Comparison of ENCODE assay signal across 8 mouse cellular contexts in the genomic region with DNA sequence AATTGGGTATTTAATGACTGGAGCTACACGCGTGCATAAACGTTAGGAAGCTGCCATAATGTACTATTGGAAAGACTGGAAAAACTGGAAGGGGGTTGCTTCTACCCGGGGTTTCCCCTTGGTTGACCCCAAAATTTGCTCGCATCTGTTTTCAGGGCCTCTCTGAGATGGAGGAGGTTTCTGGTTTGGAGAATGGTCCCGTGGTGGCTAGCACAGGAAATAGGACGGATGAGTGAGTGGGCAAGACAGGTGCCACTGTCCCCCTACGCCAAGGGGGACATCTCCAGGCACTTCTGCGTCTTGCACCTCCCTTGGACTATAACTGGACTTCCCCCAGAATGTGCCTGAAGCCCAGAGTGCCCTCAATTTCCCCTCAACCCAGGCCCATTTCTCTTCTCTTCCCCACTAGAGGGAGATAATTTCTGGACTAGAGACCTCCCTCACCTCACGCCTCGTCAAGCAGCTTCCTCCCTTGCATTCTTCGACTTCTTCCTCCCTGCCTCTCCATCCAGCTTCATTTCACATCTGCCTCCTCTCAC. TPM values are rescaled to one million over a fixed set of nuclear protein-coding genes. Genes with fewer than 3 reads are reported as not detected.
A peak's percentile ranks its signal among the peaks of the same experiment; 100 is the strongest.
DNase-seq lines count a peak whose midpoint lies in the region; ATAC-seq and TF ChIP-seq lines count a peak whose summit lies in the region.

No protein-coding gene starts in this region.

- H3K79me2 ChIP-seq in CH12.LX (replicated peaks; ENCODE audit: control insufficient read depth, extremely low read depth, insufficient read depth, poor library complexity, severe bottlenecking), result no peaks in the 10 kb centered on the region; the same call in 1 of the 2 replicates

- H3K27ac ChIP-seq in gastrocnemius, adult 2 months, result peak overlapping the region; percentile 96
- H3K27ac ChIP-seq in CH12.LX (ENCODE audit: insufficient read depth, low read depth), result peak overlapping the region; percentile 88
- H3K27ac ChIP-seq in forebrain, embryonic 13.5 days, result peak overlapping the region; percentile 99
- peak overlapping the region; percentile 96 for H3K27ac ChIP-seq in liver, embryonic 15.5 days (replicated peaks)

- dilution Hi-C loops in CH12.LX (cut with MboI; ENCODE audit: extremely low pct_ligation_motif_present, extremely low pct_unique_long_range_greater_than_20kb, low sequenced_read_pairs), result no loop called here

- TF ChIP-seq EP300 in CH12.LX (IDR thresholded peaks at IDR 0.05; ENCODE audit: low read length), result no peak

- ATAC-seq in forebrain, embryonic 13.5 days, result no peak; the same call in 1 of the 2 replicates
- peak; percentile 19 for ATAC-seq in liver, embryonic 15.5 days (ENCODE audit: insufficient read depth)

- H3K36me3 ChIP-seq in CH12.LX (replicated peaks in 1 of 2; ENCODE audit: control insufficient read depth in 1 of 2, insufficient read depth in 1 of 2, low read length in 1 of 2), result peaks cover 0 to 17% of the 10 kb centered on the region in 2 experiments
- H3K36me3 ChIP-seq in forebrain, embryonic 13.5 days (ENCODE audit: poor library complexity, severe bottlenecking), result no peaks in the 10 kb centered on the region
- H3K36me3 ChIP-seq in liver, embryonic 15.5 days (replicated peaks), result no peaks in the 10 kb centered on the region

- no peak for TF ChIP-seq POLR2A in CH12.LX (IDR thresholded peaks at IDR 0.05; ENCODE audit: low read depth, low read length)

- intact Hi-C loops in gastrocnemius, adult 2 months (cut with DNase I), result no loop called here
- intact Hi-C loops in gastrocnemius, postnatal 14 days (cut with DNase I; ENCODE audit: low total_unique reads), result no loop called here

- TF ChIP-seq RAD21 in CH12.LX (IDR thresholded peaks at IDR 0.05; ENCODE audit: low read depth, low read length), result no peak

- H3K27me3 ChIP-seq in CH12.LX (replicated peaks), result no peaks in the 10 kb centered on the region
- H3K27me3 ChIP-seq in forebrain, embryonic 13.5 days, result no peaks in the 10 kb centered on the region
- H3K27me3 ChIP-seq in liver, embryonic 15.5 days, result no peaks in the 10 kb centered on the region

- peak overlapping the region; percentile 91 for H3K4me3 ChIP-seq in gastrocnemius, adult 2 months
- peak overlapping the region; percentile 67 to 72 (median 71) for H3K4me3 ChIP-seq in CH12.LX (replicated peaks in 1 of 3; ENCODE audit: low read depth in 2 of 3, low read length in 2 of 3, poor library complexity in 1 of 3)
- H3K4me3 ChIP-seq in forebrain, embryonic 13.5 days, result peak overlapping the region; percentile 66
- peak overlapping the region; percentile 76 for H3K4me3 ChIP-seq in liver, embryonic 15.5 days (replicated peaks)

- no peak for DNase-seq in gastrocnemius, adult 2 months
- no peak for DNase-seq in gastrocnemius, postnatal 14 days
- no peak for DNase-seq in CH12.LX (ENCODE audit: extremely low read depth)
- no peak for DNase-seq in layer of hippocampus, adult 9-11 months
- DNase-seq in gastrocnemius, postnatal 10 days, result no peak
- DNase-seq in adrenal gland, adult 2 months, result no peak

- H3K9me3 ChIP-seq in CH12.LX (replicated peaks; ENCODE audit: low read length), result no peaks in the 10 kb centered on the region
- H3K9me3 ChIP-seq in forebrain, embryonic 13.5 days (replicated peaks), result no peaks in the 10 kb centered on the region
- no peaks in the 10 kb centered on the region for H3K9me3 ChIP-seq in liver, embryonic 15.5 days (replicated peaks)

- H3K4me1 ChIP-seq in CH12.LX (ENCODE audit: control insufficient read depth in 1 of 2, insufficient read depth in 2 of 2), result peaks cover 21 to 49% of the 10 kb centered on the region in 2 experiments
- H3K4me1 ChIP-seq in forebrain, embryonic 13.5 days, result peaks cover 61% of the 10 kb centered on the region
- H3K4me1 ChIP-seq in liver, embryonic 15.5 days (replicated peaks), result peaks cover 87% of the 10 kb centered on the region

- no peak for TF ChIP-seq CTCF in gastrocnemius, adult 2 months (IDR thresholded peaks at IDR 0.05)
- TF ChIP-seq CTCF in CH12.LX (conservative IDR thresholded peaks at IDR 0.05 in 1 of 2, IDR thresholded peaks at IDR 0.05 in 1 of 2; ENCODE audit: low read depth in 2 of 2, low read length in 2 of 2), result peak in 1 of 2 experiments; percentile 55; a peak in 2 of 4 replicates

- in situ Hi-C loops in CH12.LX (cut with MboI; ENCODE audit: low pct_ligation_motif_present, low pct_unique_long_range_greater_than_20kb, low sequenced_read_pairs), result no loop called here

- H3K9ac ChIP-seq in CH12.LX (ENCODE audit: insufficient read depth, low read depth), result peak overlapping the region; percentile 94
- H3K9ac ChIP-seq in forebrain, embryonic 13.5 days, result peak overlapping the region; percentile 92
- H3K9ac ChIP-seq in liver, embryonic 15.5 days, result peak overlapping the region; percentile 91

- peak overlapping the region; percentile 63 for H3K4me2 ChIP-seq in CH12.LX (ENCODE audit: insufficient read depth, low read depth, poor library complexity, severe bottlenecking)
- H3K4me2 ChIP-seq in forebrain, embryonic 13.5 days, result peak overlapping the region; percentile 71
- peak overlapping the region; percentile 93 for H3K4me2 ChIP-seq in liver, embryonic 15.5 days

- WGBS in forebrain, embryonic 13.5 days, result 30% methylated on average over 12 of the region's 12 CpGs
- 24% methylated on average over 12 of the region's 12 CpGs for WGBS in liver, embryonic 15.5 days (ENCODE audit: insufficient replicate concordance)

TF ChIP-seq in CH12.LX, 34 proteins besides CTCF, POLR2A, EP300 and RAD21:
- no peak for TF ChIP-seq KAT2A (IDR thresholded peaks at IDR 0.05; ENCODE audit: insufficient replicate concordance, low read length)
- no peak for TF ChIP-seq PAX5 (IDR thresholded peaks at IDR 0.05; ENCODE audit: low read length)
- TF ChIP-seq USF2 (conservative IDR thresholded peaks at IDR 0.05; ENCODE audit: low read depth, low read length), result no peak
- no peak for TF ChIP-seq TBP (conservative IDR thresholded peaks at IDR 0.05; ENCODE audit: low read depth, low read length)
- no peak for TF ChIP-seq GABPA (IDR thresholded peaks at IDR 0.05; ENCODE audit: insufficient replicate concordance, low read depth, low read length)
- TF ChIP-seq MYC (IDR thresholded peaks at IDR 0.05; ENCODE audit: low read depth, low read length), result no peak
- TF ChIP-seq HCFC1 (IDR thresholded peaks at IDR 0.05; ENCODE audit: low read depth, low read length), result no peak
- TF ChIP-seq TCF12 (IDR thresholded peaks at IDR 0.05; ENCODE audit: low read depth, low read length), result no peak
- no peak for TF ChIP-seq ZNF384 (IDR thresholded peaks at IDR 0.05; ENCODE audit: low read depth, low read length)
- TF ChIP-seq NRF1 (IDR thresholded peaks at IDR 0.05; ENCODE audit: low read depth, low read length), result no peak
- TF ChIP-seq MAX (IDR thresholded peaks at IDR 0.05; ENCODE audit: low read length), result no peak
- no peak for TF ChIP-seq USF1 (IDR thresholded peaks at IDR 0.05; ENCODE audit: low read depth, low read length)
- no peak for TF ChIP-seq ETS1 (conservative IDR thresholded peaks at IDR 0.05; ENCODE audit: low read depth, low read length)
TF ChIP-seq in CH12.LX: peak in this region for 0.

RNA-seq across cellular contexts. Expression of a gene that starts 1.4 kb away (rescaled TPM):
- total RNA-seq in gastrocnemius, adult 2 months (2021), result 10 to 100 TPM; 13.5 to 13.8 TPM
- total RNA-seq in gastrocnemius, postnatal 14 days (2021), result 10 to 100 TPM; 13.3 to 13.4 TPM
- total RNA-seq in CH12.LX (2012; rRNA removed) (17.5 and 20.0 TPM in 2 replicates), CH12.LX (2014; rRNA removed) (11.5 and 15.8 TPM in 2 replicates)
- 19.3 and 20.8 TPM in 2 replicates for polyA plus RNA-seq in CH12.LX (2012; ENCODE audit: insufficient read length, low read depth)
- 52.3 and 58.6 TPM in 2 replicates for polyA plus RNA-seq in forebrain, embryonic 13.5 days (2015; fragmentation: Nextera tagmentation; extraction: Ambion mirVana)
- polyA plus RNA-seq in liver, embryonic 15.5 days (2015; fragmentation: Nextera tagmentation; extraction: Ambion mirVana), result 9.0 and 10.9 TPM in 2 replicates
- total RNA-seq in gastrocnemius, postnatal 10 days (2021), result 10 to 100 TPM; 17.6 to 23.1 TPM
- total RNA-seq in adrenal gland, adult 2 months (2021), result 10 to 100 TPM; 40.7 to 52.9 TPM
- 133 and 156 TPM in 2 replicates for polyA plus RNA-seq in adrenal gland, adult 2 months (2012; rRNA removed)

RNA-seq across cellular contexts. Expression of a gene that starts 3.7 kb away (rescaled TPM):
- total RNA-seq in gastrocnemius, adult 2 months (2021), result 1 to 10 TPM in 1 of 2 experiments, under 1 TPM in 1; 0.46 to 2.6 TPM
- total RNA-seq in gastrocnemius, postnatal 14 days (2021), result under 1 TPM; 0.55 to 0.62 TPM
- total RNA-seq in CH12.LX (2012; rRNA removed) (0.64 and 0.71 TPM in 2 replicates), CH12.LX (2014; rRNA removed) (not detected in 2 replicates)
- 1.9 and 2.6 TPM in 2 replicates for polyA plus RNA-seq in CH12.LX (2012; ENCODE audit: insufficient read length, low read depth)
- 0.63 and 0.96 TPM in 2 replicates for polyA plus RNA-seq in forebrain, embryonic 13.5 days (2015; fragmentation: Nextera tagmentation; extraction: Ambion mirVana)
- polyA plus RNA-seq in liver, embryonic 15.5 days (2015; fragmentation: Nextera tagmentation; extraction: Ambion mirVana), result 0.14 and 0.23 TPM in 2 replicates
- 1 to 10 TPM in 1 of 2 experiments, under 1 TPM in 1; 0.85 to 1.0 TPM for total RNA-seq in gastrocnemius, postnatal 10 days (2021)
- 1 to 10 TPM; 1.6 to 2.1 TPM for total RNA-seq in adrenal gland, adult 2 months (2021)
- polyA plus RNA-seq in adrenal gland, adult 2 months (2012; rRNA removed), result 0.36 and 0.83 TPM in 2 replicates

RNA-seq across cellular contexts. Expression of a gene that starts 23.1 kb away (rescaled TPM):
- not detected for total RNA-seq in gastrocnemius, adult 2 months (2021)
- total RNA-seq in gastrocnemius, postnatal 14 days (2021), result not detected
- total RNA-seq in CH12.LX (2012; rRNA removed) (not detected in 2 replicates), CH12.LX (2014; rRNA removed) (not detected in 2 replicates)
- polyA plus RNA-seq in CH12.LX (2012; ENCODE audit: insufficient read length, low read depth), result not detected in 2 replicates
- not detected in 2 replicates for polyA plus RNA-seq in forebrain, embryonic 13.5 days (2015; fragmentation: Nextera tagmentation; extraction: Ambion mirVana)
- not detected in 2 replicates for polyA plus RNA-seq in liver, embryonic 15.5 days (2015; fragmentation: Nextera tagmentation; extraction: Ambion mirVana)
- total RNA-seq in gastrocnemius, postnatal 10 days (2021), result not detected
- total RNA-seq in adrenal gland, adult 2 months (2021), result not detected
- polyA plus RNA-seq in adrenal gland, adult 2 months (2012; rRNA removed), result not detected in 2 replicates

RNA-seq across cellular contexts. Expression of a gene that starts 34.6 kb away (rescaled TPM):
- 10 to 100 TPM in 1 of 2 experiments, 1 to 10 TPM in 1; 9.6 to 14.1 TPM for total RNA-seq in gastrocnemius, adult 2 months (2021)
- total RNA-seq in gastrocnemius, postnatal 14 days (2021), result 10 to 100 TPM; 24.2 to 32.0 TPM
- total RNA-seq in CH12.LX (2012; rRNA removed), result 3.8 and 8.9 TPM in 2 replicates
- 0.62 and 0.85 TPM in 2 replicates for total RNA-seq in CH12.LX (2014; rRNA removed)
- 1.1 and 2.2 TPM in 2 replicates for polyA plus RNA-seq in CH12.LX (2012; ENCODE audit: insufficient read length, low read depth)
- polyA plus RNA-seq in forebrain, embryonic 13.5 days (2015; fragmentation: Nextera tagmentation; extraction: Ambion mirVana), result 75.9 and 84.7 TPM in 2 replicates
- 14.0 and 16.3 TPM in 2 replicates for polyA plus RNA-seq in liver, embryonic 15.5 days (2015; fragmentation: Nextera tagmentation; extraction: Ambion mirVana)
- total RNA-seq in gastrocnemius, postnatal 10 days (2021), result 10 to 100 TPM; 40.7 to 55.7 TPM
- total RNA-seq in adrenal gland, adult 2 months (2021), result 10 to 100 TPM; 39.7 to 56.9 TPM
- polyA plus RNA-seq in adrenal gland, adult 2 months (2012; rRNA removed), result 97.8 and 107 TPM in 2 replicates
